Mouse (Mus musculus) embryonic fibroblast, embryonic 13.5 days (primary cell): ENCODE measurements at regions not wholly inside any gene's neighbourhood (a gene's known extent, or its start where the extent isn't known, plus 50 kb on each side); places are given as distances from the start of the nearest gene placed in this dataset.

Source experiments
- CTCF ChIP-seq: IDR thresholded peaks from 2 replicates; pipeline ENCODE4 v1.5.1; 2011; ENCODE audit warnings: mild to moderate bottlenecking, control low read depth, low read length, moderate library complexity, borderline replicate concordance; ENCODE audit not compliant: insufficient read depth
- POLR2A ChIP-seq: IDR thresholded peaks from 2 replicates; pipeline ENCODE4 v1.6.1; 2011; ENCODE audit warnings: low read depth, mild to moderate bottlenecking, control low read depth, low read length, moderate library complexity

DNA sequence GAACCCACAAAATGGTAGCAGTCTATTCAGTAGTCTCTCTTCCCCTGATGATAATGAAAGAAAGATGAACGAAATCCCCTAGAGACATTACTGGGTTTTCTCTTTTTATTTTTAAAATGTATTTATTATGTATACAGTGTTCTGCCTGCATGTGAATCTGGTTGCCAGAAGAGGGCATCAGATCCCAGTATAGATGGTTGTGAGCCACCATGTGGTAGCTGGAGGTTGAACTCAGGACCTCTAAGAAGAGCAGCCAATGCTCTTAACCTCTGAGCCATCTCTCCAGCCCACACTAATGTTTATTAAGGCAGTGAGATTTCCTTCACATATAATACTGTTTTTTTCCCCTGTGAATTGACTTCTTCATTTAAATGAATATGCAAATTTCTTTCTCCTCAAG lies 155.4 kb upstream of the Zc3h12c start:
- TF ChIP-seq CTCF = no peak
- TF ChIP-seq POLR2A = no peak
